Mouse (Mus musculus) spleen, adult 12 weeks (tissue): Measurements from ENCODE around the gene Hist1h2ac.

Source experiments
- DNase-seq: peaks from one replicate; pipeline ENCODE4 v3.0.0; 2022; ENCODE audit warnings: low spot score

Hist1h2ac gene

GRCm38 (mm10) chr13:23699767-23700166 is 16.0 kb upstream of the Hist1h2ac start:
- no peak for DNase-seq

DNA sequence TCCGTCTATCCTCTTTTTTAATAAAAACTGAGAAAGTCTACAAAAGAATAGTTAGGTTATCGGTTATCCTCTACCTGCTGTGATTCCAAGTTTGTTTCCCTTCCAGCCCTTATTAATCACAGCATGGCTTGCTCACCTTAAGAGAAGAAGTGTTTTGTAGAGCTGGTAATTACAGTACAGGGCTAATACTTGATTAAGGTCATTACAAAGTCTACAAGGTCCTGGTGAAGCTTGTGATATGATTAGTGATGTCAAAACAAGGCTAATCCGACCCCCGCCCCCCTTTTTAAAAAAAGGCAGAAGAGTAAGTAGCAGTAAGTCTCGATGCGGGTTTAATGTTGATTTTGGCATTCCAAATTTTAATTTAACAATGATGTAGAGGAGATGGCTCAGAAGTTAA is 15.2 kb upstream of the Hist1h2ac start:
- no peak for DNase-seq

- DNase-seq = peak; percentile 100
Observed at GRCm38 (mm10) chr13:23698300-23698693, 14.5 kb upstream of the Hist1h2ac start, which contains the start of gene Hist1h4c. Gene Hist1h4c (minus strand): TSS chr13:23698454.

GRCm38 (mm10) chr13:23697491-23698299 is 13.9 kb upstream of the Hist1h2ac start:
- DNase-seq = peak; percentile 65

GRCm38 (mm10) chr13:23696061-23696474 is 12.3 kb upstream of the Hist1h2ac start:
- peak; percentile 36 for DNase-seq

DNA sequence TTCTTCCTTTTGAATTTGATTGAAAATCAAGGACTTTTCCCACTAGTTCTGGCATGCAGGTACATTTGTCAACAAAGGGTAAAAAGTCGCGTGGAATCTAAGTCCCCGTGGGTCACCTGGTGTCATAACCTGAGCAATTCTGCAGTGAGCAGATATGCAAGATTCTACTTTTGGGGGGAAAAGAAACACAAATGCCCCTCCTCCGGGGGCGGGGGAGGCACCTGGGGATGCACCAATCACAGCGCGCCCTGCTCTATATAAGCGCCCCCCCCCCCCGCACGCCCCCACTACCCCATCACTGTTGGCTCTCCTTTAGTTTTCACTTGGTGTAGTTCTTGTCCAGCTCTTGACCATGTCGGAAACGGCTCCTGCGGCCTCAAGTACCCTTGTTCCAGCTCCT is 11.8 kb upstream of the Hist1h2ac start, which contains the start of gene Hist1h1t:
Gene Hist1h1t, plus strand, starts transcription at position 301 of the 400 bp plus-strand sequence.
- DNase-seq = no peak

DNA sequence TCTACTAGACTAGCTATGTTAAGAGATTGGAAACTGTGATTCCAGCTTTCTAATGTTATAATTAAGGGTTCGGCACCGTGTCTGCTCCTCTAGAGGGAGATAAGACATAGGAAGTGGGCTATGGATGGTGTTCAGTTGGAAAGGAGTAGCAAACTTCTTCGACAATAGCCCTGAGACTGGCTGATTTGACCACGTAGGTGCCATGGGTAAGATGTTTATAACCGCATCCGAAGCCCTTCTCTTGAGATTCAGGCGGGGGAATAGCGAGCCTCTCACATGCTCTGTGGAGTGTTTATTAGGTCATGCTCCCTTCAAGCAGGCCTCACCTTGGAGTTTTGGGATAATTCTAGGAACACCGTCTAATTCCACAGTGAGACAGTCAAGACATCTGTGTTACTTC is 11.2 kb upstream of the Hist1h2ac start:
- DNase-seq = no peak

DNA sequence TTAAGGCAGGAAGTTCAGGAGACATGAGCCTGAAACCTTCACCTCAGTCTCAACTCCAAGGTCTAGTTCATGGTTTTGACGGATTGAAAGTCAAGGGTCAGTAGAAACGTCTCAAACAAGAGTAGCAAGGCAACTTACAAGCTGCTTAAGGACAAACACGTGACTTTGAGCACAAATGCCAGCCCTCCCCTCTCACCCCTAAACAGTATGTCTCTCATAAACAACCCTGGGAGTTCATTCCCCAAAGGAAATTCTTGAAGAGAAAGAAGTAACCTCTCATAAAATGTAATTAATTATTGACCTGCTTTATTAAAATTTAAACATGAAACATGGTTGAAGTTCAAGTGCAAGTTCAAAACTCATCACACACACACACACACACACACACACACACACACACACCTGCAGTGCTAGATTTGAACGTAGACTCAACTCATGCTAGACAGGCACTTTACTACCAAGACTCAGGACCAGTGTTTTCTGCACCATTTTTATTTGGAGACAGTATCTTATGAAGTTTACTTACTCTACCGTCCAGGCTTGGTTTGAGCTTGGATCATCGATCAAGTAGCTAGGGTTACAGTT is 10.2 kb upstream of the Hist1h2ac start:
- DNase-seq = no peak

DNA sequence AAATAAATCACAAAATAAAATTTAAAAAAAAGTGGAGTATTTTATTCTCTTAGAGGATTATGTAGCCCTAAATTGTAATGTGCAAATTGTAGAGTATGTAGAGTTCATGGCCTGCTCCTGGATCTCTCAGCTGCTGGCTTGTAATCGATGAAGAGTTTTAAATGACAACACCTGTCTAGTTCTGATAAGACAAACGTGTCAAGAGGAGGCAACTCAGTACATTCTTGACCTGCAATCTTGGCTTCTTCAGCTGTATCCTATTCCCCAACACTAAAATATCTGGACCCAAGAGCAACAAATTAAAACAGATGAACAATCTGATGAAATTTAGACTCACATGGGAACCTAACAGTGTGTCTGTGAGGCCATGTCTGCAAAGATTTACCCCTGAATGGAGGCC is 5.7 kb upstream of the Hist1h2ac start:
- no peak for DNase-seq

DNA sequence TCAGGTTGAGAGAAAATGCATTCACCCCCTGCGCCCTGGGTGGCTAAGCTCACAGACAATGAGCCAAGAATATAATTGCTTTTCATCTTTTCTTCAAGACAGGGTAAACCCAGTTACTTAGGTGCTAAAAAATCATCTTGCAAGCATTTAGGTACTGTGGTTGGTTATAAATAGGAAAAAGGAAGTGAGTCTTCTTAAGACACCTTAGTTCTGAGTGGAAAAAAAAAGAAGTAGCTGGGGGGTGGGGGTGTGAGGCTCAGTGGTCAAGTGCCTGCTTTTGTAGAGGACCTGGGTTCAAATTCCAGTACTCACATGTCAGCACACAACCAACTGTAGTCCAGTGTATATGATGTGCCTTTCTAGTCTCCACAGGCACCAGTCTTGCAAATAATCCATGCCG is 5.2 kb upstream of the Hist1h2ac start:
- no peak for DNase-seq

DNA sequence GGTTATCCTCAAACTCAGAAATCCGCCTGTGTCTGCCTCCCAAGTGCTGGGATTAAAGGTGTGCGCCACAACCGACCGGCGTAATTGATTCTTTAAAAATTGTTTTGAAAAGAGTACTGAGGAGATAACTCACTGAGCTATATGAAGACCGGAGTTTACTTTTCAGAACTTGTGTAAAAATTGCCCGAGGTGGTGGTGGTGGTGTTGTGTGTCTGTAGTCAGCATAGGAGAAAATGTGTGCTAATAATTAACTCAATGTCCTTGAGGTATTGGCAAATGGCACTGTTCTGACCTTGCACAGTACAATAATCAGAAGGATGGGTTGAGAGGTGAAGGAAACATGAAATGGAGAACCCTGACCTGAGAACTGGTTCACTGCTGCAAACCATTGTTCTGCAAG is 4.2 kb upstream of the Hist1h2ac start:
- no peak for DNase-seq

DNA sequence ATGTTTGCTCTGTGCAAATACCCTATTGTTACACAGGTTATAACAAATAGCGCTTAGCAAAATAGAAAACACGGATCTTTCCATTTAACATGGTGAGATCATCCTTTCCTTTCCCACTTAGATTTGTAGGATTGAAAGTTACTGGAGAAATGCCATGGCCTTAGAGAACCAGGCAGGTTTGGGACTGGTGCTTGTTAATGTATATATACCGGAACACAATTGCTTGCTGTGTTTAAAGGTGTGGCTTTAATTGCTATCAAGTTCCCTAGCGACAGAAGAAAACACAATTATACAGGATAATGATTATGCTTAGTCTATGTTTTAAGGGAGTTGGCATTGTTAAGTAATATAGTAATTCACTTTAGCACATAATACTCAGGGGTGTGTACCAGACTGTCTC is 3.4 kb upstream of the Hist1h2ac start:
- DNase-seq = no peak

DNA sequence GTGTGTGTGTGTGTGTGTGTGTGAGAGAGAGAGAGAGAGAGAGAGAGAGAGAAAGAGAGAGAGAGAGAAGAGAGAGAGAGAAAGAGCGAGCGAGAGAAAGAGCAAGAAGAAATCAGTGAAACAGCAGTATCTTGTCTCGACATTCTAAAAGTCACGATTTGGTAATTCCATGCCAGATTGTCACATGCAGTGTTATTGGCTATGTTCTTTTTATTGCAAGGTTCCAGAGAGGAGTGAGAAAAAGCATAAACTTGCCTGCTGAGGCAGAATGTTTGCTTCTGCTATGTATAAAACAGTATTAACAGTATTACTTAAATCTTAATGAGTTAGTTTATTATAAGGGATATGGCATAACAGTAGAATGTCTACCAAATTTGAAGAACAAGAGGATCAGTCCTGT is 2.2 kb upstream of the Hist1h2ac start:
- DNase-seq = no peak

GRCm38 (mm10) chr13:23685121-23685861 is 1.5 kb upstream of the Hist1h2ac start:
- peak; percentile 37 for DNase-seq

- DNase-seq = peak; percentile 67
Observed at GRCm38 (mm10) chr13:23684295-23684945, 672 bp upstream of the Hist1h2ac start.

- peak; percentile 18 for DNase-seq
Observed at GRCm38 (mm10) chr13:23682947-23683754, 597 bp downstream of the Hist1h2ac start.

DNA sequence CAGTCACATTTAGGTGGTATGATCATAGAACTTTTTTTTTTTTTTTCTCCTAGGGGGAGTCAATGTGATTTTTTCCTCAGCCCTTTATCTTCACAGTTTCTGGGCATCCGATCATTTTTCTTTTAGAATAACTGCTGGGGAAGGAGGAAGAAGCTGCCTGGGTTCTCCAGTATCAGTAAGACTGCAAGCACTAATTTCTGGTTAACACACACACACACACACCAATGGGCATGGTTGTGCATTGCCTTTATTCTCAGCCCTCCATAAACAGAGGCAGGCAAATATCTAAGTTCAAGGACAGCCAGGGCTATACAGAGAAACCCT is 1.2 kb downstream of the Hist1h2ac start:
- no peak for DNase-seq

GRCm38 (mm10) chr13:23681990-23682582 is 1.7 kb downstream of the Hist1h2ac start:
- DNase-seq = no peak

DNA sequence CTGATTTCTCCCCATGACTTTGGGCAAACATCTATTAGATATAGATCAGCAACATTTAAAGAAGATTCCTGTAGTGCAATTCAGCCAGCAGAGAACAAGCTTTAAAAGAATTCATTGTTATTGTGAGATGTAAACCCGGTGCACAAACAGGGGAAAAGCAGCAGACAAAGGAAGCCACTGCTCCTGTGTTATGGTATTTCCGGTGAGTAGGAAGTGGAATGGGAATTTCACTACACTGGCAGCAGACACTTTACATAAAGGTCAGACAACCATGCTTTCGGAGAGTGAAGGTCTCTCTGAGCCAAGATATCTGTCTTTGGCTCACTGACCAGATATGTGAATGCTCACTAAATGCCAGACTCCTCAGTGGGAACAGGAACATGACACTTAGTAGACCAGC is 21.2 kb downstream of the Hist1h2ac start:
- DNase-seq = no peak

GRCm38 (mm10) chr13:23659636-23660366 is 23.9 kb downstream of the Hist1h2ac start:
- DNase-seq = no peak
